Mouse (Mus musculus) embryonic fibroblast, embryonic 13.5 days (primary cell): Measurements from ENCODE around the gene Prima1.

Experiments used
- CTCF ChIP-seq: IDR thresholded peaks from 2 replicates; pipeline ENCODE4 v1.5.1; 2011; ENCODE audit warnings: mild to moderate bottlenecking, control low read depth, low read length, moderate library complexity, borderline replicate concordance; ENCODE audit not compliant: insufficient read depth
- POLR2A ChIP-seq: IDR thresholded peaks from 2 replicates; pipeline ENCODE4 v1.6.1; 2011; ENCODE audit warnings: low read depth, mild to moderate bottlenecking, control low read depth, low read length, moderate library complexity

DNA sequence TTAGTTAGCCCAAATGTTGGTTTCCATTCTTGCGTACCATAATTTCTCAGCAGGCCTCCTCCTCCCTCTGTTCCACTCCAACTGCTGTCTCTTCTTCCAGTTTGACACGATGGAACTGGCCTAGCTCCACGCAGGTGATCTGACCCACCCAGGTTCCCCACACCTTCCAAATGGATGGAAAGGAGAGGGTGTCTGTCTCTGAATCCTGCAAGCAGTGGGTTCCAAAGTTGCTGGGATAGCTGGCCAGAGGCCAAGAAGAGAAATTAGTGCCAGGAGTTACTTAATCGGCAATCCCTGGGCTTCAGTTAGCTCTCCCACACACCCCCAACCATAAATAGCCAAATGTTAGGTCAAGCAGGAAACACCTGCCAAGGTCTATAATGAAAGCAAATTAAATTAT, 81.2 kb downstream of the Prima1 start:
- TF ChIP-seq POLR2A (no peak), CTCF (no peak)
